Mouse (Mus musculus): Measurements from ENCODE around the gene Gm20738. TPM values are rescaled to one million over a fixed set of nuclear protein-coding genes. Genes with fewer than 3 reads are reported as not detected.
"Not testable (repeated sequence)": the region's sequence is repeated elsewhere in the genome, so short reads cannot be mapped to it uniquely, and the experiment has no call there.

Gene Gm20738
- total RNA-seq (2012; rRNA removed), result not detected in 2 replicates

DNA sequence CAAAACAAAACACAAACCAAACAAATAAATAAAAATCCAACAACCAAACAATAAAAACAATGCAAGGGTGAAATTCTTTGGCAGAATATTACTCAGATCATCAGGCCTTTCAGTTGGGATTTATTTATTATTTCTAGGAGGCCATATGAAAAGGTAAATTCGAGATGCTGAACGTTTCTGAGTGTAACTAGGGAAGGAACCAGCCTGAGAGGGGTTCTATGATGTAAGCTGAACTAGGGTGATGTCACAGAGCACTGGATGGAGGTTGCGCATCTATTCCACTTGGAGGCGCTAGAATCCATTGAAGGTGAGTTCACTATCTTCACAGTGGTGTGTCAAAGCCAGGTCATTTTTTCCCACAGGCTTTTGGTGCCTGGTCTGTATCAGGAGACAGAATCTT lies at the start of gene Gm20738:
Gm20738 (plus strand) TSS at position 301 of the 400 bp plus-strand sequence.
- H3K36me3 ChIP-seq (ENCODE audit: control insufficient read depth, insufficient read depth, low read length, poor library complexity, severe bottlenecking); H3K4me1 ChIP-seq (ENCODE audit: control insufficient read depth in 2 of 2, insufficient read depth in 2 of 2, low read length in 2 of 2, poor library complexity in 1 of 2); H3K9me3 ChIP-seq (ENCODE audit: control insufficient read depth, insufficient read depth, low read depth, low read length); DNase-seq (ENCODE audit: low read depth, low spot score); in situ Hi-C loops (cut with MboI; ENCODE audit: low sequenced_read_pairs in 2 of 2, unreplicated experiment in 2 of 2); H3K4me3 ChIP-seq (ENCODE audit: insufficient read depth in 1 of 2, low read depth in 1 of 2, low read length in 2 of 2, poor library complexity in 1 of 2, severe bottlenecking in 1 of 2); H3K27ac ChIP-seq (ENCODE audit: insufficient read depth, low read depth, low read length, poor library complexity, severe bottlenecking); H3K9ac ChIP-seq (ENCODE audit: insufficient read depth, low read depth, low read length, poor library complexity, severe bottlenecking): not testable (repeated sequence)

All from ES-E14 (cell line).